Mouse (Mus musculus) embryonic facial prominence, embryonic 15.5 days (tissue): ENCODE results near the gene Olfr1535. TPM values are rescaled to one million over a fixed set of nuclear protein-coding genes. Genes with fewer than 3 reads are reported as not detected.

ENCODE experiments used
- polyA plus RNA-seq: library from polyadenylated mRNA; unstranded; fragments of >200 nt; fragmentation: Nextera tagmentation; extraction: Ambion mirVana; gene quantifications from 2 replicates; pipeline ENCODE4 v1.2.1, GENCODE M21; 2015

The Olfr1535 gene
- polyA plus RNA-seq, 1 experiment from 2014 or later = 0.19 TPM

Other genes starting within 250 kb of the Olfr1535 start
- gene Gpx6, start 247.8 kb downstream of the Olfr1535 start, polyA plus RNA-seq = not detected in 2 replicates
- not detected in 2 replicates for gene Olfr1367, start 213.0 kb downstream of the Olfr1535 start, polyA plus RNA-seq
- 10.9 and 11.3 TPM in 2 replicates for gene Zscan12, start 197.1 kb downstream of the Olfr1535 start, polyA plus RNA-seq
- gene Zkscan3, start 157.1 kb downstream of the Olfr1535 start, polyA plus RNA-seq = 83.5 and 86.6 TPM in 2 replicates
- gene Pgbd1, start 118.8 kb downstream of the Olfr1535 start, polyA plus RNA-seq = 3.0 and 3.4 TPM in 2 replicates
- 27.5 and 33.6 TPM in 2 replicates for gene Zscan26, start 106.2 kb downstream of the Olfr1535 start, polyA plus RNA-seq
- gene Nkapl, start 91.4 kb downstream of the Olfr1535 start, polyA plus RNA-seq = 2.1 and 2.3 TPM in 2 replicates
- gene Zkscan4, start 81.0 kb downstream of the Olfr1535 start, polyA plus RNA-seq = 3.7 and 4.3 TPM in 2 replicates
- 1.8 TPM in 1 of 2 replicates, not detected in the other for gene Gm10065, start 80.5 kb downstream of the Olfr1535 start, polyA plus RNA-seq
- gene AK157302, start 64.7 kb downstream of the Olfr1535 start, polyA plus RNA-seq = 0.37 and 1.6 TPM in 2 replicates
- 5.6 and 18.4 TPM in 2 replicates for gene Gm11273, start 58.5 kb downstream of the Olfr1535 start, polyA plus RNA-seq
- 5.6 and 6.6 TPM in 2 replicates for gene Zkscan8, start 28.8 kb downstream of the Olfr1535 start, polyA plus RNA-seq
- gene Olfr1366, start 17.1 kb downstream of the Olfr1535 start, polyA plus RNA-seq = 0.17 and 0.22 TPM in 2 replicates
- gene Olfr1364, start 21.9 kb upstream of the Olfr1535 start, polyA plus RNA-seq = 0.11 TPM in 1 of 2 replicates, not detected in the other
- 0.13 TPM in 1 of 2 replicates, not detected in the other for gene Olfr1362, start 54.1 kb upstream of the Olfr1535 start, polyA plus RNA-seq
- gene Olfr11, start 82.6 kb upstream of the Olfr1535 start, polyA plus RNA-seq = not detected in 2 replicates
- gene Olfr1361, start 103.5 kb upstream of the Olfr1535 start, polyA plus RNA-seq = 0.48 and 0.68 TPM in 2 replicates
- gene Olfr1360, start 117.5 kb upstream of the Olfr1535 start, polyA plus RNA-seq = not detected in 2 replicates
- 0.05 and 0.27 TPM in 2 replicates for gene Olfr1359, start 138.2 kb upstream of the Olfr1535 start, polyA plus RNA-seq
- gene Hist1h2bl, start 156.2 kb upstream of the Olfr1535 start, polyA plus RNA-seq = 0.60 and 2.0 TPM in 2 replicates
- gene Hist1h2ai, start 156.5 kb upstream of the Olfr1535 start, polyA plus RNA-seq = 6.9 and 13.7 TPM in 2 replicates
- gene Hist1h3h, start 157.8 kb upstream of the Olfr1535 start, polyA plus RNA-seq = 6.6 and 7.1 TPM in 2 replicates
- gene Hist1h2bm, start 162.2 kb upstream of the Olfr1535 start, polyA plus RNA-seq = 1.8 and 4.1 TPM in 2 replicates
- gene Hist1h4j, start 175.2 kb upstream of the Olfr1535 start, polyA plus RNA-seq = 1.7 and 1.9 TPM in 2 replicates
- 1.5 and 2.9 TPM in 2 replicates for gene Hist1h4k, start 190.6 kb upstream of the Olfr1535 start, polyA plus RNA-seq
- gene Hist1h2ak, start 193.9 kb upstream of the Olfr1535 start, polyA plus RNA-seq = 16.1 and 25.2 TPM in 2 replicates
- gene Hist1h2bn, start 194.2 kb upstream of the Olfr1535 start, polyA plus RNA-seq = 3.4 and 3.6 TPM in 2 replicates
- gene Hist1h1b, start 220.7 kb upstream of the Olfr1535 start, polyA plus RNA-seq = 16.8 and 19.6 TPM in 2 replicates
- 86.2 and 99.0 TPM in 2 replicates for gene Hist1h3i, start 223.5 kb upstream of the Olfr1535 start, polyA plus RNA-seq
- gene Hist1h2an, start 227.3 kb upstream of the Olfr1535 start, polyA plus RNA-seq = 2.5 and 10.7 TPM in 2 replicates
- 1.0 and 2.8 TPM in 2 replicates for gene Hist1h2bp, start 227.6 kb upstream of the Olfr1535 start, polyA plus RNA-seq